Mouse (Mus musculus) small intestine, adult 2 months (tissue): ENCODE results near the gene Spata17.

Source experiments
- CTCF ChIP-seq: fragments of 200-500 bp; IDR thresholded peaks from 2 replicates; pipeline ENCODE4 v1.5.1; 2012; ENCODE audit warnings: low read depth, mild to moderate bottlenecking, control low read depth, inconsistent platforms, low read length, moderate library complexity, mixed read lengths; ENCODE audit not compliant: insufficient replicate concordance, insufficient read length; ENCODE audit errors: extremely low read depth
- POLR2A ChIP-seq: fragments of 200-500 bp; IDR thresholded peaks from 2 replicates; pipeline ENCODE4 v1.6.1; 2012; ENCODE audit warnings: low read depth, mild to moderate bottlenecking, control low read depth, inconsistent platforms, low read length, moderate library complexity

DNA sequence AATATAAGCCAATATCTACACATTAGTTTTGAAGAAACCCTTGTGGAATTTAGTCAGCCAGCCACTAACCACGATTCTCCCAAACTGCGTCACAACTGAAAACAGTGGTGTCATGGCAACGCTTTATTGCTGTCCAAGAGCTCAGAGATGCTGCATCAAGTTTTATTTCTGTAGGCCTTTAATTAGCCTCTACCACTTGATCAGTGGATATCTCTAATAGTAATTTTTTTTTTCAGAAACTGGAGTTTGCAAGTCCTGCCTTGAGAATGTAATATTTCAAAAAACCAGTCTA, 138.3 kb downstream of the Spata17 start:
- TF ChIP-seq POLR2A, result no peak
- no peak for TF ChIP-seq CTCF
